Mouse (Mus musculus): ENCODE measurements around the gene Foxn3. TPM values are rescaled to one million over a fixed set of nuclear protein-coding genes. Genes with fewer than 3 reads are reported as not detected.

Gene Foxn3
- total RNA-seq, 2 experiments from 2014 or later, result 26.7 to 164 TPM

DNA sequence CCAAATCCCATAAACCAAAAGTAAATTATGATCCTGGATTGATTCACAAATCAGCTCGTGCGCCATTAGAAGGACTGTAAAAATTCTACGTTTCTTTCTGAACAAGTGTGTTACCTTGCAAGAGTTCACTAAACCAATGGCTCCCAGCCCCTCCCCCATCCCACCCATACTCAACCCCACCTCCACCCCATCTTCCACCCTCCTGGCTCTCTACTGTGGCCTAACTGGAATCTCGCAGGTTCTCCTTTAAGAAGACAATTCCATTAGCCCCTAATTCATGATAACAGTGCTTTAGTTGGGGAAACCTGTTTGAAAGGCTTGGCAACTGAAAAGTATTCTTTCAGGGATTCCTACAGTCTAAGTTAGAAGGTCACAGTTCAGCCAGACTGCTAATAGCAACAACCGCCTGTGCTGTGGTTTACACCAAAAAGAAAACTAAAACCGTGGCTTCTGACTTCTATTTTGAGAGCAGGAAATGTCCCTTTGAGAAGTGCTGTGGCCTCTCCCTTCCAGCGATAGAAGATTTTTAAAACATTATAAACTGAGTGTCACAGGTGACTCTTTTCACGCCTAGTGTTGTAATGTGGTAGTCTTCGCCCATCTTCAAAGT lies 1.0 kb upstream of the Foxn3 start:
- ATAC-seq (replicated peaks; ENCODE audit: poor library complexity, severe bottlenecking), result no peak

DNA sequence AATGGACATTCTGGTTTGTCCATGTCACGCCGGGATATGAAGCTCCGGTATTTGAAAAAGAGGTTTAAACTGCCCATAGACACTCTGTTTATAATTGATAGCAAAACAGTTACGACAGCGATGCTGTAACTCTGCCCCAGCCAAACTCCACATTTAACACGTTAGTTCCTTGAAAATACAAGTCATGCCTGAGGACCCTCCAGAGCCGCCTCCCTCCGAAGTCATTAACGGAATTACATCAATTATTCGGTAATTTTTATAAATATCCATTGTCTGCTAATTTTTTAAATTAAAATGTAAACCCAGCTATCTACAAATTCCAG lies 554 bp downstream of the Foxn3 start:
- ATAC-seq (replicated peaks; ENCODE audit: poor library complexity, severe bottlenecking), result peak; percentile 13; the same call in 1 of the 2 replicates

DNA sequence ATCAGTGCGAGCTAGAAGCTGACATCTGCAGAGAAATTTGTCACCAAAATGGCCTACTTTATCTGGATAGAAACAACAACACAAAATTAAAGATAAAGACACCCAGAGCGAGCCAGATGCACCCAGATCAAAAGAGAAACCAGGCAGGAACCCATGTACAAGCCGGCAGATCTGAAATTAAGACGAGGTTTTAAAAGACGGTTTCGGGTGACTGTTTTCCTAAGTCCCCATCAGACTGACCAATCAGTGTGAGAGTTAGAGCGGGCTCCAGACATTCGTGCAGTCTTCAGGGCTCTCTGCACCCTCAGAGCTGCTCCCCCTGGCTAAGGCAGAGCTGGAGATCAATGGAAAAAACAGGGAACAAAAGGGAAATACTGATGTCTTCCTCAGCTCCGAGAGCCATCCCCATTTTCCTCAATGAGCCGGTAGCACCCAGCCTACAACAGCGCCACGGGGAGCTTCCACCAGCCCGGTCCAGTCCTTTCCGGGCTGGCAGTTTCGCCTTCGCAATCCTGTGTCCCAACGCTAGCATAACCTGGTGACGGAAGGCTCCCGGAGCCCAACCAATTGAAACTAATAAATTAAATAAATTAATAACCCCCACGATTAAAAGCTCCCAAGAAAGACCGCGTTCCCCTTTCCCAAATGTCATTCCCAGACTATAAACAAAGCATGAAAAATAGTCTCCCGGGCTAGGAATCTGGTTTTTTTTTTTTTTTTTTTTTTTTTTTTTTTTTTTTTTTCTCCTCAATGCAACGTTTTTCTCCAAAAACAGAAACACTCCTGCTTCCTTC lies 1.1 kb downstream of the Foxn3 start:
- peak; percentile 44 for ATAC-seq (replicated peaks; ENCODE audit: poor library complexity, severe bottlenecking)

DNA sequence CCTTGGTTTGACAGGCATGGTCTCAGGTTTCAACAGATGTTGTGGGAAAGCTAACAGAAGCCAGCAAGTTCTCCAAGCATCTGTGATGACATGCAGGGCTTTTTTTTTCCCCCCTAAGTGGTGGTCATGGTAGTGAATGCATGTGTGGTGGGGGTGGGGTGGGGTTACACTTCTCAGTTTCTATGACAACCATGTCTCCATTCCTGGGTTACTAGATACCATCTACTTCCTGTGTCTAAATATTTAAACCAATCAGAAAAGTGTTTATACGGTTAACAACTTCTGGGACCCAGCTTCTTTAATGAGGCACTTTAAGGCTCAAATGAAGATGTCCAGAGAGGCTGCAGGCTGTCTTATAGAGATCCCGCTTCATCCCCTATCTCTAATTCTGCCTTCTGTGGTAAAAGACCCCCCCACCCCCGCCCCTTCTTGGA lies 2.0 kb downstream of the Foxn3 start:
- peak; percentile 73 for ATAC-seq (replicated peaks; ENCODE audit: poor library complexity, severe bottlenecking)

DNA sequence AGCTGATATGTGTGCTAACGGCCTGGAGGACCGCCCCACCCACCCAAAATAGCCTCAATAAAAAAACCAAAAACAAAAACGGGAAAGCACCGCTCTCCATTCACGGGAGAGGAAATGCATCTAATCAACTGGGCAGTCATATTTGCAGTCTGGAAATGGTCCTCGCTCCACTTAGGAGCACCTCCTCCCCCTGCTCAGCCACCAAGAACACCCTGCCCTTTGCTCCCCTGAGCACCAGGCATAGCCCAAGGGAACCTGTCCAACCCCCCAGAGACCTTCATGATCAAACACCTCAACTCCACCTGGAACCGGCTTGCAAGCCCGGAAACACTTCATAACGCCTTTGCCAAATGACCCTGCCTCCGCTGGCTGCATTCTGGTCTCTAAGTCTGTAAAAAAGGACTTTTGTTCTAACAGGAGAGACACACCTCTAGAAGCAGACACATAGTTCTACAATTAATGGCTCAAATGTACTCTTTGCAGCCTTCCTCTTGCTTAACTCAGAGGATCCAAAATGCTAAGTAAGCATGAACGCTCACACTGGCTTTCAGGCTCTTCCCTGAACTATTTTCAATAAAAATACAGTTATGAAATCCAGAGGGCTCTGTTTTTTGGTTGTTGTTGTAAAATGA lies 2.6 kb downstream of the Foxn3 start:
- ATAC-seq (replicated peaks; ENCODE audit: poor library complexity, severe bottlenecking), result no peak

DNA sequence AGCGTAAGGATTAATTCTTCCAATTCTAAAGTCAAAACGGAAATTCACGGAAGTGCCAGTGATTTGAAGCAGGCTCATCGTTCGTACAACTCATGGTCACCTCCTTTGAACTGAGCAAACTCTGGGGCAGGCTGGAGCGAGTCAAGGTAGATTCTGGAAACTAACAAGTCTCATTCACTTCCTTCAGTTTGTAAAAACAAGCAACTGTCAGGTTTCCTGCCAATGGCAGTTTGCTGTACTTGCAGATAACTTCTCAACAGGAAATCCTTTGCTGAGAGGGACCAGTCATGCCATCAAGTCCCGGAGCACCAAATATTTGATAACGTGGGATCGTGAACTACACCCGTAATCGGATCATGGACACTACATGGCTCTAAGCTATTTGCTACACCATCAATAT lies 3.9 kb downstream of the Foxn3 start:
- no peak for ATAC-seq (replicated peaks; ENCODE audit: poor library complexity, severe bottlenecking)

DNA sequence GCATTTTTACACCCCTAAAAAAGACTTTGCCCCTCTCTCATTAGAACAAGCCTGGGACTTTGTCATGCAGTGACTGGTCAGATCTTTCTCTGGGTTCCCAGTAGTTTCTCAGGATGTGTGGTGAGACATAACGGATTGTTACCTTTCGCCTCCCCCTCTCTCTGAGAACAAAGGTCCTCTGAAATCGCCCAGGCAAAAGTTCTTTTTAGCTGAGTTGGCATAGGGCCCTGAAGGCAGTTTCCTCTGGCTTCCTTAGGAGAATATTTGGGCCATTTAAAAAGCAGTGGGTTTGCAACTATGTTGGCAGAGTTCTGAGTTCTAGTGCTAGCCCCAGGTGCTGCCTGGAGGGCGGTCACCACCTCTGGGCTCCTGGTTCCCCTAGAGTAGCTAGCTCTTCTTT lies 4.9 kb downstream of the Foxn3 start:
- ATAC-seq (replicated peaks; ENCODE audit: poor library complexity, severe bottlenecking), result no peak

DNA sequence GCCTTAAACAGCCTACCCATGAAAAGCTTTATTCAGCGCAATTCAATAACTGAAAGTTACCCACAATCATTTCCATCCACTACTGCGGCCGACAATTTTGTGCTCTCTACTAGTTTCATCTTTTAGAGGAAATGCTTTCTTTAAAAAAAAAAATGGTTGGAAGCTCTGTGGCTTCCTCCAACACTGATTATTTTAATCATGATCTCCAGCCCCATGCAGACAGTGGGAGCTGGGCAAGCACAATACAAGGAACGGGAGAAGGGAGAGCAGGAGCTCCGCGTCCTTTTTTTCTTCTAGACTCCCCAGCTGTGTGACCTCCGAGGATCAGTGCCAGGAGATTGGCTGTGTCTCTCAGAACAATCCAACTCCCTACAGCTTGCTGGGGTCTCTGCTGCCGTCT lies 5.9 kb downstream of the Foxn3 start:
- ATAC-seq (replicated peaks; ENCODE audit: poor library complexity, severe bottlenecking), result no peak

DNA sequence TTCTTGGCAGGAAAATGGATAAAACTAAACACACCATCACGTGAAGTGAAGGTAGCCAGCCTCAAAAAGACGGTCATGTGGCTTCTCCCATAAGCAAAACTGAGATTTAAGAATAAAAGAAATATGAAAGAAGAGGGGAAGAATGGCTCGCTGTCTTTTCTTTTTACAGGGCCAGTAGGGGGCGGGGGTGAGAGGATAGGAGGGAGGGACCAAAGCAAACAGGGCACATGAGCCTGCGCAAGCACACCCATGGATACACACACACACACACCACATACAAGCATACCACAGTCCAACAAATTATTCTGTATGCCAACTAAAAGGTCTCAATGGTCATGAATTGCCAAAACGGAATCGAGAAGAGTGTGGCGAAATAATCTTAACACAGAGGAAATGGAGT lies 12.8 kb downstream of the Foxn3 start:
- ATAC-seq (replicated peaks; ENCODE audit: poor library complexity, severe bottlenecking), result peak; percentile 77

DNA sequence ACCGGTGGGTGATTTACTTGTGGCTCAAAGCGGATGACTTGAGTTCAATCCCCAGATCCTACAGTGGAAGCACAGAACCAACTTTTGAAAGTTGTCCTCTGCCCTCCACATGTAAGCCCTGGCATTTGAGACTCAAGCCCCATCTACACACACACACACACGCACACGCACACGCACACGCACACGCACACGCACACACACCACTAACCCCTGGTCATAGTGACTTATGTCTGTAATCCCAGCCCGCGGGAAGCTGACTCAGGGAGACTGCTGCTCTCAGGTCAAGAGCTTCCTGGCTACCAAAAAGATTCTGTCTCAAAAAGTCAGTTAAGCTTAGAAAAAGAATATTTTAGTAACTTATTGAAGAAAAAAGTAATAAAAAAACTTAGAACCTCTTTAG lies 13.6 kb downstream of the Foxn3 start:
- ATAC-seq (replicated peaks; ENCODE audit: poor library complexity, severe bottlenecking), result no peak

DNA sequence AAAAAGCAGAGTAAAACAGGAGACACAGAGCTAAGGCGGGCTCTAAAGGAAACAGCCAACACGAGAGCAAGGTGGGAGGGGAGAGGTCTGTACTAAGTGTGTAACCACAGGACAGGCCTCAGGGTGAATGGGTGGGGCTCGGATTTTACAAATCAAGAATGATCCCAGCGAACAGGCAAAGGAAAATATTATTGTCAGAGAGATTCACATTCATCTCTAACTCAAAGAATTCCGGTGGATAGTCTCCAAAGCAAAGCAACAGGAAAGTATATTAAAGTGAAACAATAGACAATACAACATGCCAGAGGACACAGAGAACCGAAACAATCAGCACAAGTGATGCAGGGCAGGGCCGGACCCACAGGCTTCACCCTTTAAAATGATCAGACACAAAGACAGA lies 15.0 kb downstream of the Foxn3 start:
- ATAC-seq (replicated peaks; ENCODE audit: poor library complexity, severe bottlenecking), result no peak

DNA sequence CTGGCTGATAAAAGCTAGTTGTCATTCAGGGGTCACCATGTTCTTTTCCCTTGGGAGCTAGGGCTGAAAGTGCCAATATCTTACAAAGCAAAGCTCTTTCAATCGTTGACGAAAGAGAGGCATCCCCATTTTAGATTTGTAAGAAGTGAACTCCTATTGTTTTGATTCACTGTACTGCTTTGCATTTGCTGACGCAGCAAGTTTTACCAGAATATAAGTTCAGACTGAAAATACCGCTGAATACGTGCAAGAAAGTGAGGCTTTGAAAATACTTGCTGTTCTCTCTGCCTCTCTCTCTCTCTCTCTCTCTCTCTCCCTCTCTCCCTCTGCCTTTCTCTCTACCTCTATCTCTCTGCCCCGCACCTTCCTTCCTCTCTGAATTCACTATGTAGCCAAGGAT lies 16.1 kb downstream of the Foxn3 start:
- ATAC-seq (replicated peaks; ENCODE audit: poor library complexity, severe bottlenecking), result no peak

DNA sequence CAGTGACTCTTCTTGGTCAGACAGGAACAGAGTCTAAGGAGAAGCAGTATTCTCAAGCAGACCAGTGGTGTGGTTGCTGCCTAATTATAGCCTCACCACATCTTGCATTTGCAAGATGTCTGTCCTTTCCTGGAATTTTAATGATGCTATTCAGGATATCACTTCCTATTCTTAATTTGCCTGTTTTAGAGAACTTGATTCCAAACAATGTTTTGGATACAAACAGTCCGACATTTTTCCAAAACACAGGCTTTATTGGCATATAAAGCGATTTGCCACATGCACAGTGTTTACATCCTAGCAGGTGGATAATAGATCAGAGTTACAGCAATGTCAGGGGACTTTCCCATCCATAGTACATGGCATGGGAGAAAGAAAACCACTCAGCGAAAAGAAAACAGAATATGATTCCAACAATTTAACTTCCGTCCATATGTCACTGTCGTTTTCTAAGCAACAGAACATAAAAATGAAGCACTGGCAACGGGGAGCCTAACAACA lies 18.1 kb downstream of the Foxn3 start:
- no peak for ATAC-seq (replicated peaks; ENCODE audit: poor library complexity, severe bottlenecking)

DNA sequence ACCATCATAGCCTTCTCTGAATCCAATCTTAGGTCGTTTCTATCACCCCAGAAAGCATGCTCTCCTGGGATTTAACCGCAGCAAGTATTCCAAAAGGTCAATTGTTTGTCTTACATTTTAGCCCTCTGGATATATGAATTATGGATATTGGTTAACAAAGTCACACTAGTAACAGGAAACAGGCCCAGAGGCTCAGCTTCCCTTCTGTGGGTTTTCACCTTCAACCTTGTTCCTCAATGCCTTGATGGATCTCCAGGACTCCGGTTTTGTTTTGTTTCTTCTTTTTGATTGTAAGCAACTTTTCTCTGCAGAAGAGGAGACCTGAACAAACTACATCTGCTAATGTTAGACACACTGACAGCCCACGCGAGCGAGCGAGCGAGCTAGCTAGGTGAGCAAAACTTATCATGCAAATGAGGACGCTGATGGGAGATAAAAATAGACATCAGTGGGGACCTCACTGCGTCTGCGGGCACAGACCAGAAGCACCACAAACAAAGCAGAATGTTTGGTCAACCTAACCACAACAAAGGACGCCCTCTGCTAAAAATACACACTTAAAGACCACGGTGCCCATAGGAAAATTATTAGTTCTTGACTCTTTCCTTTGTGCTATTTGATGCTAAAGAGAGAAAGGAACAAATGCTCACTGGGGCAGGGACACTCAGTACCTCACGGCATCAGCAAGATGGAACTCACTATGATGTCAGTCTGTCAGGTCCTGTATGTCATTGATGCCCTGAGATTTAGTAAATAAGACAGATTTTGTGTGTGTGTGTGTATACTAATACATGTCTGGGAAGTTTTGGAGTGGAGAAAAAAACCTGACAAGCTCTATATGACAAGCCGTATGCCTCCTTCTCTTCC lies 18.9 kb downstream of the Foxn3 start:
- peak; percentile 85 for ATAC-seq (replicated peaks; ENCODE audit: poor library complexity, severe bottlenecking)

DNA sequence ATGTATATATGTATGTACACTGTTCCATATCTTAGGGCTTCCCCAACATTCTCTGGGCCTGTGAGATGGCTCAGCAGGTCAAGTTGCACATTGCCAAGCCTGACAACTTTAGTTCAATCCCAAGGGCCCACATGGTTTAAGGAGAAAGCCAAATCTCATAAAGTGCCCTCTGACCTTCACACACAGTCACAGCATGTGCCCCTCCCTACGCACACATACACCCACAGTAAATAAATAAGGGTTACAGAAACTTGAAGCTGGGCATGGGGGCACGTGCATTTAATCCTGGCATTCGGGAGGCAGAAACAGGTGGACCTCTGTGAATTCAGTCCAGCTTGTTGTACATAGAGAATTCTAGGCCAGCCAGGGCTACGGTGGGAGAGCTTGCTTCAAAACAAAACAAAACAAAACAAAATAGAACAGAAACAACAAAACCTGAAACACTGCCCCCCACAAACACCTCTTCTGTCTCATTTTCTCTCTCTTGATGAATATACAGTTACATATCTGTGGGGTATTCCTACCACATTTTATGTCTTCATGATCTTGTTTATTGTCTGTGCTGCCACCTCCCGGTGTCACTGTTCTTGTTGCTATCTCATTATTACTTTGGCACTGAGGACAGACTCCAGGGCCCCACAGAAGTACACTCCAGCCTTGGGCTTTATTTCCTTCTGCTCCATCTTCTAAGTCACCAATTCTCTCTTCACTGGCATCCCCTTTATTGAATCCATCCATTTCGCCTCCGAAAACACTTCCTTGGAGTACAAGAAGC lies 19.8 kb downstream of the Foxn3 start:
- no peak for ATAC-seq (replicated peaks; ENCODE audit: poor library complexity, severe bottlenecking)

DNA sequence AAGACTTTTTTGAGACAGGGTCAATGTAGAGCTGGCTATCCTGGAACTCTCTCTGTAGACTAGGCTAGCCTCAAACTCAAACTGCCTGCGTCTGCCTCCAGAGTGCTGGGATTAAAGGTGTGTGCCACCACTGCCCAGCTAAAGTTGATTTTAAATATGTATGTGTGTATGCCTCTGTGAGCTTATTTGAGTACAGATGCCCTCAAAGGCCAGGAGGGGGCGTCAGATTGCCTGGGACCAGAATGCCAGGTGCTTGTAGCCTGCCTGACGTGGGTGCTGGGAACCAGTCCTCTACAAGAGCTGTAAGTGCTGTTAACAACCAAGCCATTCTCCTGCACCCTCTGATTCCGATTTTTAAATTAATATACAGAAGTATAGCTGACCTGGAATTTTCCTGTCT lies 23.2 kb downstream of the Foxn3 start:
- no peak for ATAC-seq (replicated peaks; ENCODE audit: poor library complexity, severe bottlenecking)

DNA sequence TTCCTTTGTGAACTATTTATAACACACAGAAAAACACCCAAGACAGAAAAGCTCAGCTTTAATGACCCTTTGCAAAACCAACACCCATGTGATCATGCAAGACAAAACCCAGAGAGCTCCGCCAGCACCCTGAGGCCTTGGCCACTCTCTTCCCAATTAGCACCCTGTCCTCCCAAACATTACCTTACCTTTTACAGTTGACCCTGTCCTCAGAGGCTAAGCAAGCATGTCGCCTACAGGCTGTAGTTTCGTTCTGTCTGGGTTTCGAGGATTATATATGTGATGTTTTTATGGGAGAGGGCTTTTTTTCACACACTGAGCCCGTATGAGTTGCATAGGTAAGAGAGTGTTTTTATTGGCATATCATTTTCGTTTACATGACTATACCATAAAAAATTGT lies 26.1 kb downstream of the Foxn3 start:
- ATAC-seq (replicated peaks; ENCODE audit: poor library complexity, severe bottlenecking), result no peak

DNA sequence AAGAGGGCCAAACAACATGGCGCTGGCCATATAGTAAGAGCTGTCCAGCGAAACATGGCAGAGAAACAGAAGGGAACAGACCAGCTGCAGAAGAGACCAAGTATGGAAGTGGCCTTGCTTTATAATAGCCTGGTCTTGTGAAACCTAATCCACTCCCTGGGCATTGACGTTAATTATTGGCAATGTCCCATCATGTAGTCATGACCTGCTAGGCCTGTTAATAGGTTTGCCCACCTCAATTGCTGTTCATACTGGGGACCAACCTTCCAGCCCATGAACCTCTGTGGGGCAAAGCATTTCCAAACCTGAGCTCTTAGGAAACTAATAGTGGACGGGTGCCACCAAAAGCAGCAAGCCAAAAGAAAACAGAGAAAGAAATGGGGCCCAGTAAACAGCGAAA lies 27.0 kb downstream of the Foxn3 start:
- no peak for ATAC-seq (replicated peaks; ENCODE audit: poor library complexity, severe bottlenecking)

DNA sequence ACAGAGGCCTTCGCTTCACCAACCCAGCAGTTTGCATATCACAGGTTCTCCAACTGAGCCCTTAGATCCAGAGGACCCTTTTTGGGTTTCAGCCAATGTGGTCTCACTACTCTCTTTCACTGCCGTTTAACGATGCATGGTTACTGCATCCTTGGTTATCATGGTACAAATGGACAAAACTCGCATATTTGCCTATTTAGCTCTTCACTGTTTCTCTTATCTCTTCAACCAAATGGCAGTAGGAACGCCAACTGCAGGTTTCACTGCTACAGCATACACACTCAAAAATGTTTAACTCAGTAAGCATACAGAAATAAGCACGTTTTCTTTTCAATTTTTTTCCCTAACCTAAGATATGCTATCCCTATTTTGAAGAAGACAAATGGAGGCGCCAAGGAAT lies 31.0 kb downstream of the Foxn3 start:
- ATAC-seq (replicated peaks; ENCODE audit: poor library complexity, severe bottlenecking), result no peak
